ENCODE assay signal across 17 mouse cellular contexts in the genomic region with DNA sequence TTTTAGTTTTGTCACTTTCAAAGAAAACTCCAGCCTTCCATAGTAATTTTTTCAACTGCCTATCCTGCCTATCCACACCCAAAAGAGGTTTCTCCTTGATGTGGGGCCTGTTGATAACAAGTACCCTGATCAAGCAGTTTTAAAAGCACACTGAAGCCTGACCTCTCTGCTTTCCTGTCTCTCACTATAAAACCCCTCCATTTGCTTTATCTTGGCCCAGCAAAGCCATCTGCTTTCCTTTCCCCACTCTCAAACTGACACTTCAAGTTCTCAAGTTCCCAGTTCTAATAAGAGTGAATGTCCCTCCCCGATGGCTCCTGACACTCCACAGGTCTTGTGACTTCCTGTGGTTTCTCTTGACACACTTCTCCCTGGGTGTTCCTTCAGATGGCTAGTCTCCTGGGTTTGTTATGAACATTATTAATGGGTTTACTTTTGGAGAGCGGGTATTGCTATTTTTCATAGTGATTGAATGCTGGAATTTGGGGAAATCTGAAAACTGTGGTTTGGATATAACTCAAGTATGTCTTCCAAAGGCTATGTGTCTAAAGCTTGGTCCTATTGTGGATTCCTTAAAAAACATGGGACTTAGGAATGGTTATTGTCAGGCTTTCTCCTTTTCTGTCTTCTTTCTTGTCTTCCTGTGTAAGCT.
A peak's percentile ranks its signal among the peaks of the same experiment; 100 is the strongest.
DNase-seq lines count a peak whose midpoint lies in the region; ATAC-seq and TF ChIP-seq lines count a peak whose summit lies in the region.
"Had no signal": no experiment of that assay in that cellular context is flagged by ENCODE, and none has a peak within 500 bp of the region (broad histone marks: within the 10 kb centered on the region; RNA-seq: fewer than 3 reads in every experiment).

No protein-coding gene starts in this region.

- H3K27me3 ChIP-seq in G1E (ENCODE audit: insufficient read depth, low read length) = no peaks in the 10 kb centered on the region
- no peaks in the 10 kb centered on the region for H3K27me3 ChIP-seq in megakaryocyte, embryonic 14.5 days (replicated peaks)
- no peaks in the 10 kb centered on the region for H3K27me3 ChIP-seq in midbrain, embryonic 10.5 days (ENCODE audit: low read depth, poor library complexity, severe bottlenecking)
- H3K27me3 ChIP-seq: neural tube, embryonic 15.5 days had no signal

- no peak for TF ChIP-seq CTCF in G1E (IDR thresholded peaks at IDR 0.05; ENCODE audit: low read depth, low read length)

- ATAC-seq in G1E (ENCODE audit: extremely low read depth, insufficient number of reproducible peaks, low FRiP score, poor library complexity, severe bottlenecking) = peak; percentile 75
- ATAC-seq in granulocyte monocyte progenitor cell, adult 5-6 weeks (replicated peaks; ENCODE audit: poor library complexity, severe bottlenecking) = peak; percentile 95

- DNase-seq in G1E (ENCODE audit: low spot score) (no peak), NIH3T3 (ENCODE audit: low read depth) (peak; percentile 10)
- DNase-seq in spleen, postnatal 14 days (ENCODE audit: low spot score in 2 of 2) = no peak
- no peak for DNase-seq in midbrain, embryonic 10.5 days (ENCODE audit: low spot score)
- no peak for DNase-seq in layer of hippocampus, postnatal 36 days
- DNase-seq: cerebellum, postnatal 14 days; gastrocnemius, postnatal 36 days; kidney, adult 9 months; left cerebral cortex, postnatal 4 days; lung, postnatal 14 days; right cerebral cortex, postnatal 14 days; thymus, postnatal 4 days had no signal

- H3K9me3 ChIP-seq in G1E (replicated peaks) = peaks cover 17% of the 10 kb centered on the region
- H3K9me3 ChIP-seq in megakaryocyte, embryonic 14.5 days = no peaks in the 10 kb centered on the region
- no peaks in the 10 kb centered on the region for H3K9me3 ChIP-seq in midbrain, embryonic 10.5 days (replicated peaks)
- H3K9me3 ChIP-seq: neural tube, embryonic 15.5 days had no signal

- no peak overlapping the region for H3K27ac ChIP-seq in midbrain, embryonic 10.5 days (replicated peaks)
- H3K27ac ChIP-seq: hindbrain, embryonic 14.5 days; neural tube, embryonic 15.5 days had no signal

- no peaks in the 10 kb centered on the region for H3K4me1 ChIP-seq in G1E (ENCODE audit: insufficient read depth, low read depth, low read length)
- peaks cover 85% of the 10 kb centered on the region for H3K4me1 ChIP-seq in megakaryocyte, embryonic 14.5 days
- peaks cover 6% of the 10 kb centered on the region; the same call in 1 of the 2 replicates for H3K4me1 ChIP-seq in midbrain, embryonic 10.5 days
- H3K4me1 ChIP-seq: neural tube, embryonic 15.5 days had no signal

- H3K36me3 ChIP-seq in G1E (replicated peaks) = no peaks in the 10 kb centered on the region
- H3K36me3 ChIP-seq in megakaryocyte, embryonic 14.5 days (replicated peaks; ENCODE audit: low read length) = peaks cover 6% of the 10 kb centered on the region
- H3K36me3 ChIP-seq in midbrain, embryonic 10.5 days = no peaks in the 10 kb centered on the region
- H3K36me3 ChIP-seq: neural tube, embryonic 15.5 days had no signal

- H3K4me3 ChIP-seq in G1E (ENCODE audit: low read depth, low read length) = no peak overlapping the region
- H3K4me3 ChIP-seq in megakaryocyte, embryonic 14.5 days (replicated peaks) = peak overlapping the region; percentile 54
- H3K4me3 ChIP-seq in midbrain, embryonic 10.5 days = no peak overlapping the region
- H3K4me3 ChIP-seq: erythroblast, embryonic 14.5 days; neural tube, embryonic 15.5 days had no signal

- 80% methylated on average over 2 of the region's 2 CpGs for WGBS in midbrain, embryonic 10.5 days
